Mouse (Mus musculus): ENCODE results near the gene Klhl5. TPM values are rescaled to one million over a fixed set of nuclear protein-coding genes. Genes with fewer than 3 reads are reported as not detected.

The Klhl5 gene
- polyA plus RNA-seq, 1 experiment from 2014 or later = 42.8 TPM

DNA sequence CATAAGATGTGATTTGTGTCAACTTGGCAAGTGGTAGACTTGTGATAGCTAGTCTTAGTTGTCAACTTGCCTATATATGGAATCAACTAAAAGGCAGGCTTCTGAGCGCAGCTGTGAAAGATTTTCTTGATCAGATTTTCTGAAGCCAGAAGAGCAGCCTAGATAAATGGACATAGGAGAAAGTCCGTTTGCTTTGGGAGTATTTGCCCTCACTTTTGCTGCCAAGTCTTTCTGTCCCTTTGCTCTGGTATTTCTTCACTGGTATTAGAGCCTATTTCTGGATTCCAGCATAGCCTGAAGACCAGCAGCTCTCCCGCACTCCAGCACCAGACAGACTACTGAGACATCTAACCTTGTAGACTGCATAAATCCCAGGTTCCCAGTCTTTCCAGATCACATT lies 15.3 kb downstream of the Klhl5 start:
- DNase-seq (ENCODE audit: low spot score) (no peak), ATAC-seq (replicated peaks; ENCODE audit: low FRiP score) (no peak)
- H3K27ac ChIP-seq (ENCODE audit: low read depth, low read length) = no peak overlapping the region
- H3K4me1 ChIP-seq (replicated peaks; ENCODE audit: control insufficient read depth, insufficient read depth, low read length) = no peaks in the 10 kb centered on the region
- H3K27me3 ChIP-seq (ENCODE audit: control insufficient read depth, insufficient read depth, low read length) = no peaks in the 10 kb centered on the region
- H3K9ac ChIP-seq (ENCODE audit: low read length) = no peak overlapping the region
- 93% methylated on average over 3 of the region's 3 CpGs for WGBS
- H3K36me3 ChIP-seq (ENCODE audit: control insufficient read depth, insufficient read depth, low read length) = no peaks in the 10 kb centered on the region
- no peak overlapping the region for H3K4me2 ChIP-seq (ENCODE audit: low read depth, low read length, severe bottlenecking)
- H3K4me3 ChIP-seq (ENCODE audit: low read depth, low read length) = no peak overlapping the region
- H3K9me3 ChIP-seq (ENCODE audit: control insufficient read depth, low read length) = no peaks in the 10 kb centered on the region

GRCm38 (mm10) chr5:65126137-65126536 lies 18.8 kb downstream of the Klhl5 start:
- DNase-seq (ENCODE audit: low spot score) = no peak
- Histone ChIP-seq H3K9me3 (ENCODE audit: control insufficient read depth, low read length) (no peaks in the 10 kb centered on the region), H3K4me2 (ENCODE audit: low read depth, low read length, severe bottlenecking) (no peak overlapping the region), H3K27me3 (ENCODE audit: control insufficient read depth, insufficient read depth, low read length) (no peaks in the 10 kb centered on the region), H3K27ac (ENCODE audit: low read depth, low read length) (no peak overlapping the region), H3K36me3 (ENCODE audit: control insufficient read depth, insufficient read depth, low read length) (no peaks in the 10 kb centered on the region), H3K4me1 (replicated peaks; ENCODE audit: control insufficient read depth, insufficient read depth, low read length) (peaks cover 5% of the 10 kb centered on the region; the same call in 1 of the 2 replicates), H3K4me3 (ENCODE audit: low read depth, low read length) (no peak overlapping the region), H3K9ac (ENCODE audit: low read length) (no peak overlapping the region)
- WGBS = 94% methylated on average over 1 of the region's 1 CpGs
- ATAC-seq (replicated peaks; ENCODE audit: low FRiP score) = no peak

DNA sequence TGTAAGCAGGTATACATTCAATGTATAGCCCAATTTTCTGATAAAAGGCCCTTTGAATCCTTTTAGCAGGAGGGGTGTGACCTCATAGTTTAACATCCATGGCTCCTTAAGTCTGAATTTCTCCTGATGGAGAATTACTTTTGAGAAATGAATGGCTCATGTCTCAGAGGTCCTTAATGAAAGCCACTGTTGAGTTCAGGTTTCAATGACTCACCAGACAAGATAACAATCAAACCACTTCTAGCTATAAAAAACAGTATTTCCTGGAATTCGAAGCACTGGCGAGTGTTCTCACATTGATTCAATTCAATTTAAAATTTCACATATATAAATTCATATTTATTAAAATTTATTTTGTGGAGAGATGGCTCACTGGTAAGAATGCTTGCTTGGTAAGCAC lies 21.1 kb downstream of the Klhl5 start:
- H3K36me3 ChIP-seq (ENCODE audit: control insufficient read depth, insufficient read depth, low read length) = no peaks in the 10 kb centered on the region
- H3K4me2 ChIP-seq (ENCODE audit: low read depth, low read length, severe bottlenecking) = no peak overlapping the region
- no peak overlapping the region for H3K27ac ChIP-seq (ENCODE audit: low read depth, low read length)
- DNase-seq (ENCODE audit: low spot score) (no peak), ATAC-seq (replicated peaks; ENCODE audit: low FRiP score) (no peak)
- WGBS = 60% methylated on average over 2 of the region's 2 CpGs
- no peak overlapping the region for H3K4me3 ChIP-seq (ENCODE audit: low read depth, low read length)
- no peak overlapping the region for H3K9ac ChIP-seq (ENCODE audit: low read length)
- peaks cover 5% of the 10 kb centered on the region; the same call in 1 of the 2 replicates for H3K4me1 ChIP-seq (replicated peaks; ENCODE audit: control insufficient read depth, insufficient read depth, low read length)
- no peaks in the 10 kb centered on the region for H3K9me3 ChIP-seq (ENCODE audit: control insufficient read depth, low read length)
- no peaks in the 10 kb centered on the region for H3K27me3 ChIP-seq (ENCODE audit: control insufficient read depth, insufficient read depth, low read length)

GRCm38 (mm10) chr5:65130528-65131210 lies 23.3 kb downstream of the Klhl5 start:
- no peaks in the 10 kb centered on the region for H3K36me3 ChIP-seq (ENCODE audit: control insufficient read depth, insufficient read depth, low read length)
- peak overlapping the region; percentile 73 for H3K9ac ChIP-seq (ENCODE audit: low read length)
- peak; percentile 79 for DNase-seq (ENCODE audit: low spot score)
- H3K9me3 ChIP-seq (ENCODE audit: control insufficient read depth, low read length) = no peaks in the 10 kb centered on the region
- H3K27ac ChIP-seq (ENCODE audit: low read depth, low read length) = peak overlapping the region; percentile 78
- H3K4me2 ChIP-seq (ENCODE audit: low read depth, low read length, severe bottlenecking) = peak overlapping the region; percentile 58
- no peaks in the 10 kb centered on the region for H3K27me3 ChIP-seq (ENCODE audit: control insufficient read depth, insufficient read depth, low read length)
- WGBS = under 1% methylated on average over 12 of the region's 12 CpGs
- H3K4me1 ChIP-seq (replicated peaks; ENCODE audit: control insufficient read depth, insufficient read depth, low read length) = peaks cover 7% of the 10 kb centered on the region; the same call in 1 of the 2 replicates
- peak; percentile 94 for ATAC-seq (replicated peaks; ENCODE audit: low FRiP score)
- H3K4me3 ChIP-seq (ENCODE audit: low read depth, low read length) = peak overlapping the region; percentile 54

- DNase-seq (ENCODE audit: low spot score) (peak; percentile 54), ATAC-seq (replicated peaks; ENCODE audit: low FRiP score) (peak; percentile 29)
- 8% methylated on average over 20 of the region's 20 CpGs for WGBS
Measured at GRCm38 (mm10) chr5:65131211-65131879, 24.0 kb downstream of the Klhl5 start.

GRCm38 (mm10) chr5:65136159-65136558 lies 28.8 kb downstream of the Klhl5 start:
- Histone ChIP-seq H3K9ac (ENCODE audit: low read length) (no peak overlapping the region), H3K27ac (ENCODE audit: low read depth, low read length) (no peak overlapping the region), H3K27me3 (ENCODE audit: control insufficient read depth, insufficient read depth, low read length) (no peaks in the 10 kb centered on the region), H3K36me3 (ENCODE audit: control insufficient read depth, insufficient read depth, low read length) (no peaks in the 10 kb centered on the region), H3K4me2 (ENCODE audit: low read depth, low read length, severe bottlenecking) (no peak overlapping the region), H3K4me3 (ENCODE audit: low read depth, low read length) (no peak overlapping the region), H3K9me3 (ENCODE audit: control insufficient read depth, low read length) (no peaks in the 10 kb centered on the region), H3K4me1 (replicated peaks; ENCODE audit: control insufficient read depth, insufficient read depth, low read length) (0 out of 2 replicates have a peak, but pooled peaks cover 2% of the 10 kb centered on the region)
- no peak for ATAC-seq (replicated peaks; ENCODE audit: low FRiP score)
- 89% methylated on average over 7 of the region's 7 CpGs for WGBS
- DNase-seq (ENCODE audit: low spot score) = no peak

More at GRCm38 (mm10) chr5:65131211-65131879, 24.0 kb downstream of the Klhl5 start:
- peaks cover 7% of the 10 kb centered on the region; the same call in 1 of the 2 replicates for H3K4me1 ChIP-seq (replicated peaks; ENCODE audit: control insufficient read depth, insufficient read depth, low read length)
- peak overlapping the region; percentile 73 for H3K9ac ChIP-seq (ENCODE audit: low read length)
- H3K4me3 ChIP-seq (ENCODE audit: low read depth, low read length) = peak overlapping the region; percentile 54
- no peaks in the 10 kb centered on the region for H3K36me3 ChIP-seq (ENCODE audit: control insufficient read depth, insufficient read depth, low read length)
- H3K27me3 ChIP-seq (ENCODE audit: control insufficient read depth, insufficient read depth, low read length) = no peaks in the 10 kb centered on the region
- peak overlapping the region; percentile 58 for H3K4me2 ChIP-seq (ENCODE audit: low read depth, low read length, severe bottlenecking)
- H3K27ac ChIP-seq (ENCODE audit: low read depth, low read length) = peak overlapping the region; percentile 78
- no peaks in the 10 kb centered on the region for H3K9me3 ChIP-seq (ENCODE audit: control insufficient read depth, low read length)

DNA sequence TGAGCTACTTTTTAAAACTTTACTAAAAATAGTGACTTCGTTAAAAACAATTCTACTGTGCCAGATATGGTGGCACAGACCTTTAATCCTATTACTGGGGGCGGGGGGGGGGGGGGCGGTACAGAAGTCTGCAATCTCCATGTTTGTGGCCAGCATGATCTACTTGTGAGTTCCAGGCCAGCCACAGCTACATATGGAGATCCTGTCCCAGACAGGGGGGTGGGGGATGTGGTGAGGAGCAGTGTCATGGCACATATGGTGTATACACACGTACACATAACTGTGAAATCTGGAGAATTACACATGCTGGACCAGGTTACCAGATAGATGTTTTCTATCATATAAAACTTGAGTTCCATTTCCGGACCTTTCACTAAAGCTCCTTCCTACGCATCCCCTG lies 29.7 kb downstream of the Klhl5 start:
- no peak for ATAC-seq (replicated peaks; ENCODE audit: low FRiP score)
- WGBS = 84% methylated on average over 6 of the region's 6 CpGs
- Histone ChIP-seq H3K9ac (ENCODE audit: low read length) (no peak overlapping the region), H3K4me1 (replicated peaks; ENCODE audit: control insufficient read depth, insufficient read depth, low read length) (0 out of 2 replicates have a peak, but pooled peaks cover 2% of the 10 kb centered on the region), H3K4me2 (ENCODE audit: low read depth, low read length, severe bottlenecking) (no peak overlapping the region), H3K4me3 (ENCODE audit: low read depth, low read length) (no peak overlapping the region), H3K27ac (ENCODE audit: low read depth, low read length) (no peak overlapping the region), H3K27me3 (ENCODE audit: control insufficient read depth, insufficient read depth, low read length) (no peaks in the 10 kb centered on the region), H3K9me3 (ENCODE audit: control insufficient read depth, low read length) (no peaks in the 10 kb centered on the region), H3K36me3 (ENCODE audit: control insufficient read depth, insufficient read depth, low read length) (no peaks in the 10 kb centered on the region)
- DNase-seq (ENCODE audit: low spot score) = no peak

DNA sequence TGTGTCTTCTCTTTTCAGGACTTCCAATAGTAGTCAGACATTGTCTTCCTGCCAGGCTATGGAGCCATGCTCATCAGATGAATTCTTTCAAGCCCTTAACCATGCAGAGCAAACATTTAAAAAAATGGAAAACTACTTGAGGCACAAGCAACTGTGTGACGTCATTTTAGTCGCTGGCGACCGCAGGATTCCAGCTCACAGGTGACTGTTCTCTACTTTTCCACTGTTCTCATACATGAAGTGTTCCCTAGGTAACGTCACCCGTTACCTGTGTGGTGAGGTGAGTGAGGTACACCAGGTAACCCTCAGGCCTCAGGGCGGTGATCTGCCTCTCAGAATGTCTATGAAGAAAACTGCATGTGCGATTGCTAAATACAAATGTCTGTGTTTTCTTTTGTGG lies 33.9 kb downstream of the Klhl5 start:
- H3K9me3 ChIP-seq (ENCODE audit: control insufficient read depth, low read length) = no peaks in the 10 kb centered on the region
- no peak overlapping the region for H3K4me2 ChIP-seq (ENCODE audit: low read depth, low read length, severe bottlenecking)
- H3K27ac ChIP-seq (ENCODE audit: low read depth, low read length) = no peak overlapping the region
- no peaks in the 10 kb centered on the region for H3K4me1 ChIP-seq (replicated peaks; ENCODE audit: control insufficient read depth, insufficient read depth, low read length)
- H3K27me3 ChIP-seq (ENCODE audit: control insufficient read depth, insufficient read depth, low read length) = no peaks in the 10 kb centered on the region
- DNase-seq (ENCODE audit: low spot score) = no peak
- 96% methylated on average over 8 of the region's 8 CpGs for WGBS
- H3K36me3 ChIP-seq (ENCODE audit: control insufficient read depth, insufficient read depth, low read length) = peaks cover 3% of the 10 kb centered on the region; the same call in 1 of the 2 replicates
- no peak overlapping the region for H3K4me3 ChIP-seq (ENCODE audit: low read depth, low read length)
- H3K9ac ChIP-seq (ENCODE audit: low read length) = no peak overlapping the region
- no peak for ATAC-seq (replicated peaks; ENCODE audit: low FRiP score)
